Mouse (Mus musculus): ENCODE measurements around the gene Cxcr4.
A peak's percentile ranks its signal among the peaks of the same experiment; 100 is the strongest.
"Not testable (repeated sequence)": the region's sequence is repeated elsewhere in the genome, so short reads cannot be mapped to it uniquely, and the experiment has no call there.

Gene Cxcr4

GRCm38 (mm10) chr1:128597209-128597782 lies 5.2 kb upstream of the Cxcr4 start:
- DNase-seq, result no peak

- DNase-seq, result no peak
Measured at GRCm38 (mm10) chr1:128595528-128595927, 3.4 kb upstream of the Cxcr4 start.

- DNase-seq, result no peak
Measured at GRCm38 (mm10) chr1:128595105-128595420, 3.0 kb upstream of the Cxcr4 start.

GRCm38 (mm10) chr1:128594353-128595104 lies 2.4 kb upstream of the Cxcr4 start:
- DNase-seq, result no peak

GRCm38 (mm10) chr1:128592961-128593501 lies 938 bp upstream of the Cxcr4 start:
- peak; percentile 85 for DNase-seq

GRCm38 (mm10) chr1:128591721-128592210 lies 327 bp downstream of the Cxcr4 start:
- no peak for DNase-seq

GRCm38 (mm10) chr1:128590816-128591720 lies 1.0 kb downstream of the Cxcr4 start:
- DNase-seq, result peak; percentile 32

- DNase-seq, result no peak
Measured at GRCm38 (mm10) chr1:128590011-128590410, 2.1 kb downstream of the Cxcr4 start.

GRCm38 (mm10) chr1:128589488-128589887 lies 2.6 kb downstream of the Cxcr4 start:
- DNase-seq, result no peak

- DNase-seq, result no peak
Measured at GRCm38 (mm10) chr1:128588337-128588736, 3.8 kb downstream of the Cxcr4 start.

GRCm38 (mm10) chr1:128586928-128587780 lies 4.9 kb downstream of the Cxcr4 start:
- DNase-seq, result no peak

- no peak for DNase-seq
Measured at GRCm38 (mm10) chr1:128586162-128586927, 5.7 kb downstream of the Cxcr4 start.

GRCm38 (mm10) chr1:128585396-128586161 lies 6.5 kb downstream of the Cxcr4 start:
- DNase-seq, result peak; percentile 49

- DNase-seq, result not testable (repeated sequence)
Measured at GRCm38 (mm10) chr1:128584716-128585115, 7.4 kb downstream of the Cxcr4 start.

GRCm38 (mm10) chr1:128583279-128583872 lies 8.7 kb downstream of the Cxcr4 start:
- DNase-seq, result no peak

GRCm38 (mm10) chr1:128580321-128580720 lies 11.8 kb downstream of the Cxcr4 start:
- no peak for DNase-seq

GRCm38 (mm10) chr1:128578454-128578853 lies 13.6 kb downstream of the Cxcr4 start:
- DNase-seq, result no peak

- DNase-seq, result no peak
Measured at GRCm38 (mm10) chr1:128575096-128575495, 17.0 kb downstream of the Cxcr4 start.

GRCm38 (mm10) chr1:128571033-128571432 lies 21.1 kb downstream of the Cxcr4 start:
- no peak for DNase-seq

- no peak for DNase-seq
Measured at GRCm38 (mm10) chr1:128569992-128570648, 22.0 kb downstream of the Cxcr4 start.
